Comparison of ENCODE assay signal across 8 mouse cellular contexts in the genomic region with DNA sequence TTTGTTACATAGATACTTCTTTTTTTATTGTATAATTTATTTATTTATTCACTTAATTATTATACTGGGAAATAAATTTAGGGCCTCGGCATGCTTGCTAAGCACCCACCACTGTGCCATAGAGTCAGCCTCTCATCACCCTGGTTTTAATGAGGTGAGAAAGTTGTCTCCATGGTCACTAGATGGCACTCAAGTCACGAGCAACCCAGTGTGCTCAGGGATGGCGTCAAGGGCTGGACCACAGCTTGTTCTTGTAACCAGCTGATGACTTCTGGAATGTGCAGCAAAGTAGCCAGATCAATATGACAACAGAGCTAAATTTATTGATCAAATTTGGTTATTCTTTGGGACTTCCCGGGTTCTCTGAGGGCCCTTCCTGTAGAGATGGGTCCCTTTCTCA.
DNase-seq lines count a peak whose midpoint lies in the region; ATAC-seq and TF ChIP-seq lines count a peak whose summit lies in the region.

No protein-coding gene starts in this region.

- TF ChIP-seq EP300 in heart, adult 2 months (IDR thresholded peaks at IDR 0.05; ENCODE audit: insufficient read depth, low read depth, low read length), result peak; percentile 71; the same call in 1 of the 2 replicates
- TF ChIP-seq EP300 in ES-Bruce4 (IDR thresholded peaks at IDR 0.05; ENCODE audit: insufficient read depth, low read depth, low read length), result no peak

- no peak overlapping the region for H3K4me3 ChIP-seq in heart, adult 2 months
- no peak overlapping the region for H3K4me3 ChIP-seq in ES-Bruce4 (ENCODE audit: low read depth, low read length)
- H3K4me3 ChIP-seq in hindbrain, postnatal 0 days (ENCODE audit: low read length), result no peak overlapping the region
- H3K4me3 ChIP-seq in lung, embryonic 16.5 days (ENCODE audit: low read length), result no peak overlapping the region

- H3K79me2 ChIP-seq in heart, adult 2 months (replicated peaks; ENCODE audit: control insufficient read depth, insufficient read depth, low read length), result no peaks in the 10 kb centered on the region

- no peak overlapping the region for H3K4me2 ChIP-seq in hindbrain, postnatal 0 days (ENCODE audit: low read depth, low read length)
- H3K4me2 ChIP-seq in lung, embryonic 16.5 days (ENCODE audit: low read depth, low read length), result no peak overlapping the region

- DNase-seq in heart, adult 2 months, result no peak
- DNase-seq in heart, adult 9 months (ENCODE audit: low spot score in 2 of 2), result no peak
- DNase-seq in cerebellum, postnatal 25 days, result peak; percentile 51 to 74
- DNase-seq in hindbrain, postnatal 0 days (ENCODE audit: low spot score), result peak; percentile 87
- DNase-seq in right cerebral cortex, postnatal 10 days (ENCODE audit: low spot score in 2 of 2), result peak; percentile 54 to 63

- no peak overlapping the region for H3K9ac ChIP-seq in heart, adult 2 months (ENCODE audit: low read depth, low read length)
- no peak overlapping the region for H3K9ac ChIP-seq in ES-Bruce4 (ENCODE audit: low read depth, poor library complexity, severe bottlenecking)
- no peak overlapping the region for H3K9ac ChIP-seq in hindbrain, postnatal 0 days (replicated peaks; ENCODE audit: low read length)
- no peak overlapping the region for H3K9ac ChIP-seq in lung, embryonic 16.5 days (ENCODE audit: low read length)

- no peak for TF ChIP-seq POLR2A in heart, adult 2 months (IDR thresholded peaks at IDR 0.05; ENCODE audit: insufficient read depth, low read depth, low read length)
- TF ChIP-seq POLR2A in ES-Bruce4 (IDR thresholded peaks at IDR 0.05; ENCODE audit: insufficient read depth, low read length), result no peak

- WGBS in heart, adult 2 months, result 35% methylated on average over 4 of the region's 4 CpGs
- 17% methylated on average over 4 of the region's 4 CpGs for WGBS in hindbrain, postnatal 0 days
- 13% methylated on average over 4 of the region's 4 CpGs for WGBS in lung, embryonic 16.5 days

- H3K4me1 ChIP-seq in heart, adult 2 months (ENCODE audit: control insufficient read depth, insufficient read depth, low read length), result no peaks in the 10 kb centered on the region
- H3K4me1 ChIP-seq in ES-Bruce4 (ENCODE audit: control insufficient read depth, insufficient read depth, low read length), result no peaks in the 10 kb centered on the region
- no peaks in the 10 kb centered on the region for H3K4me1 ChIP-seq in hindbrain, postnatal 0 days (ENCODE audit: insufficient read depth, low read length)
- no peaks in the 10 kb centered on the region for H3K4me1 ChIP-seq in lung, embryonic 16.5 days (replicated peaks; ENCODE audit: control insufficient read depth, insufficient read depth, low read length)

- no peaks in the 10 kb centered on the region for H3K36me3 ChIP-seq in heart, adult 2 months (ENCODE audit: control insufficient read depth, insufficient read depth, low read length)
- no peaks in the 10 kb centered on the region for H3K36me3 ChIP-seq in ES-Bruce4 (ENCODE audit: control insufficient read depth, insufficient read depth, low read length, poor library complexity, severe bottlenecking)
- no peaks in the 10 kb centered on the region for H3K36me3 ChIP-seq in hindbrain, postnatal 0 days (ENCODE audit: insufficient read depth, low read length)
- H3K36me3 ChIP-seq in lung, embryonic 16.5 days (ENCODE audit: control insufficient read depth, insufficient read depth, low read length), result no peaks in the 10 kb centered on the region

- no peaks in the 10 kb centered on the region for H3K27me3 ChIP-seq in heart, adult 2 months (ENCODE audit: control insufficient read depth, insufficient read depth, low read length)
- H3K27me3 ChIP-seq in ES-Bruce4 (ENCODE audit: control insufficient read depth, insufficient read depth, low read length, poor library complexity, severe bottlenecking), result no peaks in the 10 kb centered on the region
- no peaks in the 10 kb centered on the region for H3K27me3 ChIP-seq in hindbrain, postnatal 0 days (ENCODE audit: insufficient read depth, low read length)
- H3K27me3 ChIP-seq in lung, embryonic 16.5 days (ENCODE audit: control insufficient read depth, insufficient read depth, low read depth, low read length), result no peaks in the 10 kb centered on the region

- ATAC-seq in hindbrain, postnatal 0 days, result peak; percentile 80
- peak; percentile 59; the same call in 1 of the 2 replicates for ATAC-seq in lung, embryonic 16.5 days (ENCODE audit: low read depth)
- ATAC-seq in erythroblast, adult 5-6 weeks (replicated peaks; ENCODE audit: low FRiP score, poor library complexity, severe bottlenecking), result no peak

- H3K9me3 ChIP-seq in ES-Bruce4 (replicated peaks; ENCODE audit: control insufficient read depth, insufficient read depth, low read length, poor library complexity, severe bottlenecking), result no peaks in the 10 kb centered on the region
- H3K9me3 ChIP-seq in hindbrain, postnatal 0 days (ENCODE audit: low read length), result 0 out of 2 replicates have a peak, but pooled peaks cover 4% of the 10 kb centered on the region
- peaks cover 3% of the 10 kb centered on the region; the same call in 1 of the 2 replicates for H3K9me3 ChIP-seq in lung, embryonic 16.5 days (ENCODE audit: control insufficient read depth, low read length)

- intact Hi-C loops in heart, adult 2 months (cut with DNase I), result loop anchor here (10.0 kb wide), 3 partner anchors 181 to 921 kb away; no protein-coding TSS in a partner anchor

- TF ChIP-seq CTCF in heart, adult 2 months (IDR thresholded peaks at IDR 0.05), result peak; percentile 71
- TF ChIP-seq CTCF in ES-Bruce4 (IDR thresholded peaks at IDR 0.05; ENCODE audit: low read depth, low read length), result peak; percentile 84
- peak; percentile 87 for TF ChIP-seq CTCF in hindbrain, postnatal 0 days (IDR thresholded peaks at IDR 0.05; ENCODE audit: low read depth)

- no peak overlapping the region for H3K27ac ChIP-seq in heart, adult 2 months
- no peak overlapping the region for H3K27ac ChIP-seq in ES-Bruce4 (ENCODE audit: insufficient read depth, low read length)
- H3K27ac ChIP-seq in hindbrain, postnatal 0 days, result no peak overlapping the region
- no peak overlapping the region for H3K27ac ChIP-seq in lung, embryonic 16.5 days (ENCODE audit: low read length)

Comparison
In these comparisons a context has a peak if more than half of its experiments do, and no peak if none do; other contexts are left out.
1. DNase-seq: peak in cerebellum, postnatal 25 days (2 of 2), hindbrain, postnatal 0 days (single experiment) and right cerebral cortex, postnatal 10 days (2 of 2); none in heart, adult 2 months (0 of 2) and heart, adult 9 months (0 of 2).
2. Peak in every context shown above with its lines, with median percentiles within 50 percentile points of each other: CTCF ChIP-seq.